Mouse (Mus musculus) myocyte (in vitro differentiated cells): ENCODE data around the gene Chga.

Experiments used
- MYOD1 ChIP-seq, 3 experiments: IDR thresholded peaks; one replicate each; pipeline ENCODE4 v1.6.1; 2011; ENCODE audit warnings: control low read depth in 2 of 3, low read depth in 2 of 3, mild to moderate bottlenecking in 2 of 3, moderate library complexity in 1 of 3; ENCODE audit not compliant: insufficient read length in 2 of 3, control insufficient read depth in 1 of 3
- POLR2A ChIP-seq: IDR thresholded peaks from one replicate; pipeline ENCODE4 v1.6.1; 2011; ENCODE audit warnings: low read depth, mild to moderate bottlenecking, control low read depth, moderate library complexity; ENCODE audit not compliant: insufficient read length
- TCF3 ChIP-seq: IDR thresholded peaks from one replicate; pipeline ENCODE4 v1.6.1; 2011; ENCODE audit warnings: low read depth, control low read depth; ENCODE audit not compliant: insufficient read length

DNA sequence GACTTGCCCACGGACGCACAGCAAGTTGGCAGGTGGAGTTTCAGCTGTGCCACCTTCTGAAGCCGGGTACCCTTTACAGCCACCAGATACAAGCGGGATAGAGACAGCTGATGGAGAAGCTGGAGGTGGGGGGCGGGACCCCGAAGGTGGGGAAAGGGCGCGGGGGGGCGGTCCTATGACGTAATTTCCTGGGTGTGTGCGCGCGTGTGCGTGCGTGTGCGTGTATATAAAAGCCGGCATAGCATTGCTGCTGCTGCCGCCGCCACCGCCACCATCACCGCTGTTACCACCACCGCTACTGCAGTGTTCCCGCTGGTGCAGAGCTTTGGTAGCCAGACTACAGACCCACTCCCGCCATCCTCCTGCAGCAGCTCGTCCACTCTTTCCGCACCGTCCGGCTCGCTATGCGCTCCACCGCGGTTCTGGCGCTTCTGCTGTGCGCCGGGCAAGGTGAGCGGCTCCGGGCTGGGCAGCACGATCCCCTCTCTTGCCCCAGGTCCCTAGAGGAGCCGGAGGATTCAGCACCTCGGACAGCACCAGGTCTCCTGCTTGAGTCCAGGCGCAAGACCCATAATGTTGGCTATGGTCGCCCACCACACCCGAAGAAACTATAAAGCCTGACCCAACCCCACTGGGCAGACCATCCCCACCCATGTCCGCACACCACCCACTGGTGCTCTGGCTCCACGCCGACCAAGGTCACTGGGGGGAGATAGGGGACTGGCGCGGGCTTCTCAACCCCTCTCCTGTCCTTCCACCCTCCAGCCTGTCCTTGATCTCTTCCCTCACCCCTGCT lies at the start of gene Chga:
- TF ChIP-seq TCF3 (no peak), MYOD1 (IDR thresholded peaks at IDR 0.05; ENCODE audit: control insufficient read depth in 1 of 3, insufficient read length in 2 of 3, low read depth in 2 of 3) (no peak), POLR2A (no peak)
